Mouse (Mus musculus) heart, embryonic 10.5 days (tissue): ENCODE measurements at regions not wholly inside any gene's neighbourhood (a gene's known extent, or its start where the extent isn't known, plus 50 kb on each side); places are given as distances from the start of the nearest gene placed in this dataset.

Source experiments
- DNase-seq: peaks from one replicate; pipeline ENCODE4 v3.0.0-alpha.2; 2017; ENCODE audit warnings: low spot score
- H3K27ac ChIP-seq: fragments of 300-500 bp; sonication (generic); 2 replicates; pipeline ENCODE4 v1.5.1; 2016; ENCODE audit warnings: mild to moderate bottlenecking
- H3K27me3 ChIP-seq: fragments of 300-500 bp; sonication (generic); 2 replicates; pipeline ENCODE4 v1.6.1; 2016; ENCODE audit warnings: mild to moderate bottlenecking; ENCODE audit not compliant: poor library complexity, insufficient read depth, severe bottlenecking
- H3K36me3 ChIP-seq: fragments of 300-500 bp; sonication (generic); 2 replicates; pipeline ENCODE4 v1.6.1; 2016; ENCODE audit warnings: mild to moderate bottlenecking, moderate library complexity
- H3K4me1 ChIP-seq: fragments of 300-500 bp; sonication (generic); 2 replicates; pipeline ENCODE4 v1.6.1; 2016; ENCODE audit warnings: mild to moderate bottlenecking
- H3K4me3 ChIP-seq: fragments of 300-500 bp; sonication (generic); 2 replicates; pipeline ENCODE4 v1.5.1; 2016; ENCODE audit warnings: mild to moderate bottlenecking, moderate library complexity
- H3K9me3 ChIP-seq: fragments of 300-500 bp; sonication (generic); 2 replicates; pipeline ENCODE4 v1.6.1; 2016; ENCODE audit warnings: mild to moderate bottlenecking, moderate library complexity
- WGBS: fragments of 180-500 bp; shearing (Covaris S2); methylation state at CpG from one replicate; pipeline ENCODE4 v1.1.7; 2016; 5-methylcytosine and 5-hydroxymethylcytosine counted together

DNA sequence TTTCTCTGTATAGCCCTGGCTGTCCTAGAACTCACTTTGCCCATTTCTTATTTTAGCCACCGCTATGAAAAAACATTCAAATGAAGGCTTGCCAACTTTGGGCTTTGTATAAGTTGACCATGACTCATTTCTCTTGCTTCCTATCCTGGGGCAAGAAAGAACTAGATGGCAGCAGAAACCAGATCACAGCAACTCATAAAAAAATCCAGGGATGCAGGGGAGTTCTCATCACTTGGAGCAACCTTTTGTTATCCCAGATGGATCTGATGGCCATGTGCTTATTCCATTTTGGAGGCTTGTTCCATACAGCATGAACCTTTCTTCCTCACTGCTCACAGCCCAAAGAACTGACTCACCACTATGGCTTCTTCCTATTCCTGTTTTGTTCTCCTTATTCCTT lies 52.1 kb upstream of the Rab11fip2 start:
- no peak overlapping the region for H3K4me3 ChIP-seq
- H3K27me3 ChIP-seq = no peaks in the 10 kb centered on the region
- H3K36me3 ChIP-seq = no peaks in the 10 kb centered on the region
- 74% methylated on average over 1 of the region's 1 CpGs for WGBS
- H3K4me1 ChIP-seq = no peaks in the 10 kb centered on the region
- no peak overlapping the region for H3K27ac ChIP-seq
- DNase-seq = no peak
- H3K9me3 ChIP-seq = no peaks in the 10 kb centered on the region
